Mouse (Mus musculus) cerebellum, adult 11-12 months (tissue): ENCODE results near the gene Hoxa3.

ENCODE experiments used
- DNase-seq: peaks from one replicate; pipeline ENCODE4 v3.0.0; 2022

Hoxa3 gene

GRCm38 (mm10) chr6:52246403-52246803, 33.3 kb upstream of the Hoxa3 start:
- DNase-seq, result no peak

GRCm38 (mm10) chr6:52245757-52246142, 32.6 kb upstream of the Hoxa3 start, which contains the start of gene Hoxa11:
Gene Hoxa11 (minus strand): TSS chr6:52245810.
- no peak for DNase-seq

GRCm38 (mm10) chr6:52245040-52245756, 32.1 kb upstream of the Hoxa3 start:
- no peak for DNase-seq

GRCm38 (mm10) chr6:52244471-52245039, 31.4 kb upstream of the Hoxa3 start:
- no peak for DNase-seq

- no peak for DNase-seq
These were observed 30.6 kb upstream of the Hoxa3 start for GRCm38 (mm10) chr6:52243681-52244121.

- DNase-seq, result no peak
These were observed 29.7 kb upstream of the Hoxa3 start for GRCm38 (mm10) chr6:52242801-52243332.

GRCm38 (mm10) chr6:52241001-52241621, 28.0 kb upstream of the Hoxa3 start:
- no peak for DNase-seq

GRCm38 (mm10) chr6:52240389-52241000, 27.4 kb upstream of the Hoxa3 start, which contains the start of gene Hoxa10:
Gene Hoxa10 (minus strand): TSS chr6:52240854.
- DNase-seq, result no peak

- no peak for DNase-seq
These were observed 26.7 kb upstream of the Hoxa3 start for GRCm38 (mm10) chr6:52239625-52240388.

- DNase-seq, result no peak
These were observed 25.8 kb upstream of the Hoxa3 start for GRCm38 (mm10) chr6:52238976-52239375.

- no peak for DNase-seq
These were observed 25.0 kb upstream of the Hoxa3 start for GRCm38 (mm10) chr6:52238155-52238545.

GRCm38 (mm10) chr6:52237346-52238154, 24.4 kb upstream of the Hoxa3 start:
- DNase-seq, result no peak

GRCm38 (mm10) chr6:52236806-52237205, 23.7 kb upstream of the Hoxa3 start:
- no peak for DNase-seq

- DNase-seq, result no peak
These were observed 22.7 kb upstream of the Hoxa3 start for GRCm38 (mm10) chr6:52235866-52236265.

- DNase-seq, result no peak
These were observed 22.1 kb upstream of the Hoxa3 start for GRCm38 (mm10) chr6:52235267-52235666.

GRCm38 (mm10) chr6:52234428-52235140, 21.4 kb upstream of the Hoxa3 start:
- DNase-seq, result no peak

GRCm38 (mm10) chr6:52233546-52234427, 20.7 kb upstream of the Hoxa3 start:
- DNase-seq, result no peak

- no peak for DNase-seq
These were observed 19.9 kb upstream of the Hoxa3 start for GRCm38 (mm10) chr6:52232984-52233545.

GRCm38 (mm10) chr6:52232568-52232965, 19.4 kb upstream of the Hoxa3 start:
- no peak for DNase-seq
